Mouse (Mus musculus) urinary bladder, postnatal 0 days (tissue): Measurements from ENCODE around the gene Cep55. TPM values are rescaled to one million over a fixed set of nuclear protein-coding genes. Genes with fewer than 3 reads are reported as not detected.

Source experiments
- polyA plus RNA-seq: library from polyadenylated mRNA; unstranded; fragments of >200 nt; fragmentation: Nextera tagmentation; extraction: Ambion mirVana; gene quantifications from 2 replicates; pipeline ENCODE4 v1.2.1, GENCODE M21; 2015

Cep55 gene
- 5.4 and 10.7 TPM in 2 replicates for polyA plus RNA-seq

GRCm38 (mm10) chr19:38054720-38055192 is at the start of gene Cep55:
Cep55 (plus strand) TSS chr19:38055011.

DNA sequence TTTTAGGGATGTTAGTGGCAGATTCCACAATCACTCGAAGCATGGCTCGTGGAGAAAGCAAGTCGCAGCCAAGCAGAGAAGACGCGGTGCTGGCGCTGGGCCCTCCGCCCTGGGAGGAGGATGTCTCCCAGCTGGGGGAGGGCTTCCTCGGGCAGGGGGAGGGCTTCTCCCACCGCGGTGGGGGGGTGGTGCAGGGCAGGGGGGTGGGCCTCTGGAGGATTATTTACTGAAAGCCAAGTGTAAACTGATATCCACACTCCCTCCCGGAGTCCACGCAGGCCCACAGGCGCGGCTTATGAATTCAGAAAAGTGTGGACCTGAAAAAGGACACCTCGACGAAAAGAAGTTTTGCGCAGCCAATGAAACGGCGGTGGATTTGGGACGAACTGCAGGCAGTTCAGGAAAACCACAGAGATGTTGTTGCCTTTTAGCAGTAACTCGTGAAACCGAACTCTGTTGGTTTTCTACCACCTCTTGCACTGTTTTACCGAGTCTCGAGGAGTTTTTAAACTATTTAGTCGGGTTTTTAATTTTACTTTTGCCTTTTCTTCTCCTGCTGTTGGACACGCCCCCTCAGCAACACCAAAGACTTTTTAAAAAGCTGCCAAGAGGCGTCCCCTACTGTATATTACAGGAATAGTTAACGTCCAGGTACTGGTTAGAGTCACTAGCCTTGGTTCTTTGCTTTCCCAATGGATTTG is 11.4 kb upstream of the Cep55 start, which contains the start of gene Myof:
Gene Myof (minus strand): TSS at position 297 of the 701 bp plus-strand sequence.

GRCm38 (mm10) chr19:38096858-38097758 is 42.3 kb downstream of the Cep55 start, which contains the start of gene Ffar4:
Ffar4 (plus strand) TSS chr19:38097071.

Other genes starting within 250 kb of the Cep55 start
- 60.6 and 67.7 TPM in 2 replicates for gene Myof, start 11.4 kb upstream of the Cep55 start, polyA plus RNA-seq
- 0.35 and 0.59 TPM in 2 replicates for gene Ffar4, start 42.1 kb downstream of the Cep55 start, polyA plus RNA-seq
- gene Rbp4, start 70.3 kb downstream of the Cep55 start, polyA plus RNA-seq = 77.1 and 81.8 TPM in 2 replicates
- not detected in 2 replicates for gene Pde6c, start 77.8 kb downstream of the Cep55 start, polyA plus RNA-seq
- 19.2 and 21.3 TPM in 2 replicates for gene Fra10ac1, start 169.1 kb downstream of the Cep55 start, polyA plus RNA-seq
- 0.20 and 0.34 TPM in 2 replicates for gene Lgi1, start 209.5 kb downstream of the Cep55 start, polyA plus RNA-seq